Mouse (Mus musculus) testis, adult 2 months (tissue): ENCODE measurements around the gene Lpgat1.

Experiments
- CTCF ChIP-seq: fragments of 200-500 bp; IDR thresholded peaks from 2 replicates; pipeline ENCODE4 v1.5.1; 2012; ENCODE audit warnings: low read depth, mild to moderate bottlenecking, inconsistent platforms, low read length, moderate library complexity; ENCODE audit not compliant: control insufficient read depth, insufficient read depth, insufficient replicate concordance
- POLR2A ChIP-seq: fragments of 200-500 bp; IDR thresholded peaks from 2 replicates; pipeline ENCODE4 v1.6.1; 2012; ENCODE audit warnings: low read depth, mild to moderate bottlenecking, inconsistent platforms, low read length, moderate library complexity; ENCODE audit not compliant: control insufficient read depth

DNA sequence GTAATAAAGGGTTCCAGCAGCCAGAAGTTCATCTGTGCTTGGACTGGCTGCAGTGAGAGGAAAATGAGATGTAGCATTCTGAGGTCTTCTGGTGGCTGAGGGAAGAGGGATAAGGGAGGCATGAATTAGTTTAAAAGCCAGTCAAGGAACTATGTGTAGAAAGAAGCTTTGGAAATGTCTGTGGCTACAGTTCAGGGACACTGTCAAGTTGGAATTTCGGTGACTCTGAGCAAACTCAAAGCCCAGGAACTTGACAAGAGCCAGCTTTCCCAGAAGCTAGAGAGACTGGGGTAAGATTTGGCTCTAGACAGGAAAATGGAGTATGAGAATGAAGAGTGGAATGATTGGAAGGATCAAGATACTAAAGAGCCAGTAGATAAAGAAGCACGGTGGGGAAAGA is 7.8 kb upstream of the Lpgat1 start:
- no peak for TF ChIP-seq CTCF
- TF ChIP-seq POLR2A, result no peak
